Mouse (Mus musculus) brain, embryonic 18.5 days (tissue): ENCODE measurements around the gene Gm4340.
"Not testable (repeated sequence)": the region's sequence is repeated elsewhere in the genome, so short reads cannot be mapped to it uniquely, and the experiment has no call there.

Experiments
- DNase-seq: peaks from one replicate; pipeline ENCODE4 v3.0.0-alpha.2; 2012; ENCODE audit warnings: low read depth, low spot score

Gene Gm4340

GRCm38 (mm10) chr10:104193742-104194141, at the start of gene Gm4340:
Gene Gm4340, plus strand, starts transcription at chr10:104194042.
- DNase-seq, result not testable (repeated sequence)

GRCm38 (mm10) chr10:104151197-104151596, 42.6 kb upstream of the Gm4340 start, which contains the start of gene Gm6763:
Gene Gm6763, plus strand, starts transcription at chr10:104151497.
- DNase-seq, result not testable (repeated sequence)

- not testable (repeated sequence) for DNase-seq
Observed at GRCm38 (mm10) chr10:104159706-104160105, 34.1 kb upstream of the Gm4340 start, which contains the start of gene Gm8764. Gene Gm8764, plus strand, starts transcription at chr10:104160006.

- DNase-seq, result not testable (repeated sequence)
Observed at GRCm38 (mm10) chr10:104168215-104168614, 25.6 kb upstream of the Gm4340 start, which contains the start of gene Gm21304. Gene Gm21304, plus strand, starts transcription at chr10:104168515.

- DNase-seq, result not testable (repeated sequence)
Observed at GRCm38 (mm10) chr10:104176724-104177123, 17.1 kb upstream of the Gm4340 start, which contains the start of gene Gm21312. Gene Gm21312, plus strand, starts transcription at chr10:104177024.

- not testable (repeated sequence) for DNase-seq
Observed at GRCm38 (mm10) chr10:104185233-104185632, 8.6 kb upstream of the Gm4340 start, which contains the start of gene Gm20765. Gene Gm20765, plus strand, starts transcription at chr10:104185533.

- DNase-seq, result no peak
Observed at GRCm38 (mm10) chr10:104209655-104210054, 15.8 kb downstream of the Gm4340 start.

GRCm38 (mm10) chr10:104210268-104210990, 16.6 kb downstream of the Gm4340 start:
- DNase-seq, result peak; percentile 54

- no peak for DNase-seq
Observed at GRCm38 (mm10) chr10:104214527-104214926, 20.7 kb downstream of the Gm4340 start.

GRCm38 (mm10) chr10:104220303-104221021, 26.6 kb downstream of the Gm4340 start:
- no peak for DNase-seq
